Mouse (Mus musculus) inflammation-experienced regulatory T-cells, adult 16 weeks (primary cell): ENCODE results near the gene S100a7a. TPM values are rescaled to one million over a fixed set of nuclear protein-coding genes. Genes with fewer than 3 reads are reported as not detected.

ENCODE experiments used
- polyA plus RNA-seq: library from polyadenylated mRNA; unstranded; fragments of 100-300 nt; shearing (Covaris generic); gene quantifications from one replicate; pipeline ENCODE4 v1.2.1, GENCODE M21; 2017

S100a7a gene
- not detected for polyA plus RNA-seq

DNA sequence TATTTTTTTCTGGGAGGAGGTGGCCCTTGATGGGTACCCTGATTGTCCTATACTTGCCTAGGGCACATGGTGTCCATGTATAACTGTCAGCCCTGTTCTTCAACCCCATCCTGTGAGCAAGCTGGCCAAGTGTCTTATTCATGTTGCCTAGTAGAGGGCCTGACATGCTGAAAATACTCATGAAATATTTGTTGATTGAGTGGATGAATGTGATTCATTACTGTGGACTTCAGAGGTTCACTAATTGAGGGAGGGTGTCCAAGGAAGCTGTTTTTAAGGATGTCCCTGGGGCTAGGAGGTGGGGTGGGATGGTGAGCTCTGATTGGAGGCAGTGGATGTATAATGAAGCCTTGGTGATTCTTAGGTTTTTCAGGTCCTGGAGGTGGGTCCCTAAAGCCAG lies at the start of gene S100a7a:
Gene S100a7a, plus strand, starts transcription at position 301 of the 400 bp plus-strand sequence.

GRCm38 (mm10) chr3:90608223-90608622 lies 45.6 kb upstream of the S100a7a start, which contains the start of gene S100a5:
TSS of gene S100a5 (plus strand) at chr3:90608523.

DNA sequence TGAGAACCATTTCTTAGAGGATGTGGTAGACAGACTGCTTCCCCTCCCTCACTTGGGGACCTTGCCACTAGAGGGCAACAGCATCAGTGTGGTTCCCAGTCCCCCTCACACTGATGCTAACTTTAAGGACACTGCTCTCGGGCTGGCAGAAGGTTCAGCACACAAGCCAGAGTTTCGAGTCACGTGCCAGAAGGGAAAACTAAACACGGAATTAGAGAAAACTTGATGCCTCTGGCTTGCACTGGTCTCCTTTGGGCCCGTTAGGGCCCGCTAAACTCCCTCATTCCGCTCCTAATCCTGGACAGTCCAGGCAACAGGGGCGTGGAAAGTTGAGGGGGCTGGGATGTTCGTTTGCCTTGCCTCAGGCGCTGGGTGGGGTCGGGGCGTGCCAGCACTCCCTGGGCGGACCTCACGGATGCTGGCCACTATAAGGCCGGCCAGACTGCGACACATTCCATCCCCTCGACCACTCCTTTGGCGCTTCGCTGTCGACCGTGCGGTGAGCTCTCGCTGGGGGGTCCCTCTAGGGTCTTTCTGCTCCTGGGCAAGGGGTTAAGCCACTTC lies 41.0 kb upstream of the S100a7a start, which contains the start of gene S100a6:
Gene S100a6, plus strand, starts transcription at position 155 of the 564 bp plus-strand sequence.

GRCm38 (mm10) chr3:90668846-90669245 lies 15.0 kb downstream of the S100a7a start, which contains the start of gene S100a8:
TSS of gene S100a8 (plus strand) at chr3:90668978.

DNA sequence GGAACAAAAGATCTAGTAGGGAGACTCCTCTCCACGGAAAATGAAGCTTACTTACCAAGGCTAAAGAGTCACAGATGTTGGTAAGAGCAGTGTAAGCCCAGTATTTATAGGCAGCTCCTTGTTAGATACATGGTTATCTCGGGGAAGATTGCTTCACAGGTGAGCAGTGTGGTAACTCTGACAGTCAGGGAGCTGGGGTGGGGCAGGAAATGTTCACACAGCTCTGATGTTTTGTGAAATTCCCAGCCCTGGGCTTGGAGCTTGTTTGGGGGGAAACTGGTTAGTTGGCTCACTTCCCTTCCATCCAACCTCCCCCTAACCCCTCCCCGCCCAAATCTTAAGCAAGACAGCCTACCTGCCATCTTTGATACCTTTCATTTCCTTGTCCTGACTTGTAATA lies 41.8 kb downstream of the S100a7a start, which contains the start of gene S100a9:
Gene S100a9, minus strand, starts transcription at position 109 of the 400 bp plus-strand sequence.

Other genes starting within 250 kb of the S100a7a start
- 43.9 TPM for gene Ints3, start 220.4 kb upstream of the S100a7a start, polyA plus RNA-seq
- not detected for gene Npr1, start 188.2 kb upstream of the S100a7a start, polyA plus RNA-seq
- 116 TPM for gene Ilf2, start 177.9 kb upstream of the S100a7a start, polyA plus RNA-seq
- gene Snapin, start 163.0 kb upstream of the S100a7a start, polyA plus RNA-seq: 132 TPM
- 218 TPM for gene Chtop, start 144.5 kb upstream of the S100a7a start, polyA plus RNA-seq
- gene S100a1, start 139.6 kb upstream of the S100a7a start, polyA plus RNA-seq: 4.7 TPM
- gene S100a13, start 139.6 kb upstream of the S100a7a start, polyA plus RNA-seq: 157 TPM
- gene S100a14, start 127.2 kb upstream of the S100a7a start, polyA plus RNA-seq: not detected
- 0.43 TPM for gene S100a16, start 116.8 kb upstream of the S100a7a start, polyA plus RNA-seq
- 2.4 TPM for gene S100a3, start 93.4 kb upstream of the S100a7a start, polyA plus RNA-seq
- 1.1 TPM for gene S100a2, start 63.8 kb upstream of the S100a7a start, polyA plus RNA-seq
- gene Gm42674, start 52.1 kb upstream of the S100a7a start, polyA plus RNA-seq: not detected
- gene S100a4, start 50.2 kb upstream of the S100a7a start, polyA plus RNA-seq: 209 TPM
- gene S100a5, start 45.5 kb upstream of the S100a7a start, polyA plus RNA-seq: not detected
- gene S100a6, start 41.1 kb upstream of the S100a7a start, polyA plus RNA-seq: 374 TPM
- gene S100a8, start 15.0 kb downstream of the S100a7a start, polyA plus RNA-seq: not detected
- gene S100a9, start 41.7 kb downstream of the S100a7a start, polyA plus RNA-seq: not detected
- not detected for gene Pglyrp4, start 72.9 kb downstream of the S100a7a start, polyA plus RNA-seq
- not detected for gene Gm5849, start 123.9 kb downstream of the S100a7a start, polyA plus RNA-seq